ENCODE assay signal across 10 mouse cellular contexts in genomic region chr6:87451016-87451415, GRCm38 (mm10). TPM values are rescaled to one million over a fixed set of nuclear protein-coding genes. Genes with fewer than 3 reads are reported as not detected.
DNase-seq lines count a peak whose midpoint lies in the region; ATAC-seq and TF ChIP-seq lines count a peak whose summit lies in the region.
"Had no signal": no experiment of that assay in that cellular context is flagged by ENCODE, and none has a peak within 500 bp of the region (broad histone marks: within the 10 kb centered on the region; RNA-seq: fewer than 3 reads in every experiment).

No protein-coding gene starts in this region.

- in situ Hi-C loops in Patski (cut with MboI; ENCODE audit: low pct_unique_long_range_greater_than_20kb): loop anchor here (5.0 kb wide), 1 partner anchor 54 kb away; no protein-coding TSS in a partner anchor

- no peaks in the 10 kb centered on the region for H3K36me3 ChIP-seq in hindbrain, postnatal 0 days (ENCODE audit: insufficient read depth, low read length)
- no peaks in the 10 kb centered on the region for H3K36me3 ChIP-seq in hindbrain, embryonic 16.5 days (ENCODE audit: control insufficient read depth, insufficient read depth, low read length)
- no peaks in the 10 kb centered on the region for H3K36me3 ChIP-seq in heart, postnatal 0 days (replicated peaks; ENCODE audit: control insufficient read depth, insufficient read depth, low read length)
- no peaks in the 10 kb centered on the region for H3K36me3 ChIP-seq in lung, embryonic 14.5 days (ENCODE audit: insufficient read depth)
- H3K36me3 ChIP-seq: heart, embryonic 15.5 days; stomach, embryonic 15.5 days had no signal

- H3K9me3 ChIP-seq in hindbrain, postnatal 0 days (ENCODE audit: low read length): no peaks in the 10 kb centered on the region
- H3K9me3 ChIP-seq in hindbrain, embryonic 16.5 days (ENCODE audit: control insufficient read depth, low read length): no peaks in the 10 kb centered on the region
- no peaks in the 10 kb centered on the region for H3K9me3 ChIP-seq in heart, postnatal 0 days (replicated peaks; ENCODE audit: control insufficient read depth, low read length)
- H3K9me3 ChIP-seq in lung, embryonic 14.5 days (ENCODE audit: low read depth, low read length): no peaks in the 10 kb centered on the region
- H3K9me3 ChIP-seq: heart, embryonic 15.5 days; stomach, embryonic 15.5 days had no signal

- CTCF ChIA-PET in Patski (lab: Charles Lee): interaction anchor here (1.0 to 1.6 kb wide), 8 partner anchors 15 to 78 kb away, joined by 3 to 6 read pairs (median 4); no protein-coding TSS in a partner anchor

- H3K4me3 ChIP-seq in hindbrain, postnatal 0 days (ENCODE audit: low read length): no peak overlapping the region
- H3K4me3 ChIP-seq in hindbrain, embryonic 16.5 days (ENCODE audit: low read length): no peak overlapping the region
- H3K4me3 ChIP-seq in heart, postnatal 0 days (ENCODE audit: low read depth, low read length): no peak overlapping the region
- H3K4me3 ChIP-seq in lung, embryonic 14.5 days (ENCODE audit: low read depth, low read length): no peak overlapping the region
- H3K4me3 ChIP-seq: heart, embryonic 15.5 days; stomach, embryonic 15.5 days had no signal

- POLR2A ChIA-PET in Patski (lab: Charles Lee): no interaction called here

- TF ChIP-seq CTCF in hindbrain, postnatal 0 days (IDR thresholded peaks at IDR 0.05; ENCODE audit: low read depth): peak; percentile 63
- peak; percentile 65 for TF ChIP-seq CTCF in Patski (IDR thresholded peaks at IDR 0.05)
- peak; percentile 65 for TF ChIP-seq CTCF in heart, postnatal 0 days (IDR thresholded peaks at IDR 0.05; ENCODE audit: low read depth)
- TF ChIP-seq CTCF in lung, embryonic 14.5 days (IDR thresholded peaks at IDR 0.05; ENCODE audit: low read depth): peak; percentile 62

- ATAC-seq in hindbrain, postnatal 0 days: no peak
- ATAC-seq in hindbrain, embryonic 16.5 days: no peak
- ATAC-seq in Patski: no peak
- ATAC-seq in heart, postnatal 0 days (ENCODE audit: insufficient read depth, low read depth): peak; percentile 43; the same call in 1 of the 2 replicates
- no peak for ATAC-seq in lung, embryonic 14.5 days (ENCODE audit: insufficient read depth)
- no peak for ATAC-seq in erythroid progenitor cell, adult 5-6 weeks (replicated peaks; ENCODE audit: low FRiP score, poor library complexity, severe bottlenecking)

- H3K27me3 ChIP-seq in hindbrain, postnatal 0 days (ENCODE audit: insufficient read depth, low read length): no peaks in the 10 kb centered on the region
- H3K27me3 ChIP-seq in hindbrain, embryonic 16.5 days (replicated peaks; ENCODE audit: control insufficient read depth, insufficient read depth, low read length): no peaks in the 10 kb centered on the region
- H3K27me3 ChIP-seq in Patski: peaks cover 39% of the 10 kb centered on the region
- peaks cover 94% of the 10 kb centered on the region for H3K27me3 ChIP-seq in heart, postnatal 0 days (ENCODE audit: control insufficient read depth, insufficient read depth, low read length)
- no peaks in the 10 kb centered on the region for H3K27me3 ChIP-seq in lung, embryonic 14.5 days (ENCODE audit: insufficient read depth, low read length)
- H3K27me3 ChIP-seq: stomach, embryonic 15.5 days had no signal

- H3K4me1 ChIP-seq in hindbrain, postnatal 0 days (ENCODE audit: insufficient read depth, low read length): no peaks in the 10 kb centered on the region
- H3K4me1 ChIP-seq in hindbrain, embryonic 16.5 days (ENCODE audit: control insufficient read depth, insufficient read depth, low read depth, low read length): no peaks in the 10 kb centered on the region
- H3K4me1 ChIP-seq in heart, postnatal 0 days (ENCODE audit: control insufficient read depth, insufficient read depth): no peaks in the 10 kb centered on the region
- no peaks in the 10 kb centered on the region for H3K4me1 ChIP-seq in lung, embryonic 14.5 days (ENCODE audit: insufficient read depth)
- H3K4me1 ChIP-seq: stomach, embryonic 15.5 days had no signal

- no peak overlapping the region for H3K27ac ChIP-seq in hindbrain, postnatal 0 days
- no peak overlapping the region for H3K27ac ChIP-seq in hindbrain, embryonic 16.5 days (ENCODE audit: low read depth, low read length)
- H3K27ac ChIP-seq in heart, postnatal 0 days (ENCODE audit: low read depth): no peak overlapping the region
- H3K27ac ChIP-seq in lung, embryonic 14.5 days (ENCODE audit: low read depth): no peak overlapping the region
- H3K27ac ChIP-seq: heart, embryonic 15.5 days; stomach, embryonic 15.5 days had no signal

- WGBS in hindbrain, postnatal 0 days: 62% methylated on average over 3 of the region's 3 CpGs
- 68% methylated on average over 3 of the region's 3 CpGs for WGBS in hindbrain, embryonic 16.5 days
- WGBS in heart, postnatal 0 days: 54% methylated on average over 3 of the region's 3 CpGs
- WGBS in lung, embryonic 14.5 days: 59% methylated on average over 3 of the region's 3 CpGs

- TF ChIP-seq EP300 in heart, postnatal 0 days (IDR thresholded peaks at IDR 0.05; ENCODE audit: low read depth): no peak

- H3K4me2 ChIP-seq in hindbrain, postnatal 0 days (ENCODE audit: low read depth, low read length): no peak overlapping the region
- H3K4me2 ChIP-seq in hindbrain, embryonic 16.5 days (ENCODE audit: low read length): no peak overlapping the region
- no peak overlapping the region for H3K4me2 ChIP-seq in heart, postnatal 0 days (ENCODE audit: low read depth, low read length)
- no peak overlapping the region for H3K4me2 ChIP-seq in lung, embryonic 14.5 days
- H3K4me2 ChIP-seq: heart, embryonic 15.5 days; stomach, embryonic 15.5 days had no signal

- no peak overlapping the region for H3K9ac ChIP-seq in hindbrain, postnatal 0 days (replicated peaks; ENCODE audit: low read length)
- H3K9ac ChIP-seq in hindbrain, embryonic 16.5 days (ENCODE audit: low read depth, low read length): no peak overlapping the region
- H3K9ac ChIP-seq in heart, postnatal 0 days (replicated peaks; ENCODE audit: low read depth, low read length): no peak overlapping the region
- H3K9ac ChIP-seq in lung, embryonic 14.5 days: no peak overlapping the region
- H3K9ac ChIP-seq: heart, embryonic 15.5 days; stomach, embryonic 15.5 days had no signal

- no peak for DNase-seq in hindbrain, postnatal 0 days (ENCODE audit: low spot score)
- peak; percentile 46 for DNase-seq in A20 (ENCODE audit: low read depth, low spot score)
- DNase-seq in Patski (ENCODE audit: low read depth, low spot score): no peak
- peak; percentile 59 for DNase-seq in heart, postnatal 0 days (ENCODE audit: low spot score)
- peak; percentile 57 for DNase-seq in lung, embryonic 14.5 days
- DNase-seq in c-Kit-positive CD71-positive TER-119-positive erythroid progenitor cells, embryonic 14.5 days (ENCODE audit: low spot score): no peak

RNA-seq across cellular contexts. Expression of gene Bmp10, which starts 22.2 kb away (rescaled TPM):
- total RNA-seq in hindbrain, postnatal 0 days (2014; rRNA removed): 0.05 TPM in 1 of 2 replicates, not detected in the other
- not detected in 2 replicates for polyA plus RNA-seq in hindbrain, postnatal 0 days (2015; fragmentation: Nextera tagmentation; extraction: Ambion mirVana)
- not detected in 2 replicates for polyA plus RNA-seq in hindbrain, embryonic 16.5 days (2015; fragmentation: Nextera tagmentation; extraction: Ambion mirVana)
- not detected for polyA plus RNA-seq in Patski (2021)
- total RNA-seq in heart, postnatal 0 days (2014; rRNA removed; ENCODE audit: low replicate concordance): 30.0 and 106 TPM in 2 replicates
- 4.0 and 6.0 TPM in 2 replicates for polyA plus RNA-seq in heart, postnatal 0 days (2015; fragmentation: Nextera tagmentation; extraction: Ambion mirVana)
- polyA plus RNA-seq in lung, embryonic 14.5 days (2014; fragmentation: Nextera tagmentation; extraction: Ambion mirVana): not detected in 2 replicates
- total RNA-seq in erythroid progenitor cell, adult 5-6 weeks (2015; ENCODE audit: low replicate concordance): not detected in 2 replicates
- total RNA-seq in erythroid progenitor cell, adult 5-6 weeks (2017; ENCODE audit: low replicate concordance): not detected in 2 replicates
- polyA plus RNA-seq: stomach, embryonic 15.5 days had no signal

Comparison
In these comparisons a context has a peak if more than half of its experiments do, and no peak if none do; other contexts are left out.
1. DNase-seq: peak in A20 (single experiment), heart, postnatal 0 days (single experiment) and lung, embryonic 14.5 days (single experiment); none in hindbrain, postnatal 0 days (single experiment), Patski (single experiment) and c-Kit-positive CD71-positive TER-119-positive erythroid progenitor cells, embryonic 14.5 days (single experiment).
2. Peak in every context shown above with its lines, with median percentiles within 50 percentile points of each other: CTCF ChIP-seq.